Mouse (Mus musculus): ENCODE measurements at regions not wholly inside any gene's neighbourhood (a gene's known extent, or its start where the extent isn't known, plus 50 kb on each side); places are given as distances from the start of the nearest gene placed in this dataset.

DNA sequence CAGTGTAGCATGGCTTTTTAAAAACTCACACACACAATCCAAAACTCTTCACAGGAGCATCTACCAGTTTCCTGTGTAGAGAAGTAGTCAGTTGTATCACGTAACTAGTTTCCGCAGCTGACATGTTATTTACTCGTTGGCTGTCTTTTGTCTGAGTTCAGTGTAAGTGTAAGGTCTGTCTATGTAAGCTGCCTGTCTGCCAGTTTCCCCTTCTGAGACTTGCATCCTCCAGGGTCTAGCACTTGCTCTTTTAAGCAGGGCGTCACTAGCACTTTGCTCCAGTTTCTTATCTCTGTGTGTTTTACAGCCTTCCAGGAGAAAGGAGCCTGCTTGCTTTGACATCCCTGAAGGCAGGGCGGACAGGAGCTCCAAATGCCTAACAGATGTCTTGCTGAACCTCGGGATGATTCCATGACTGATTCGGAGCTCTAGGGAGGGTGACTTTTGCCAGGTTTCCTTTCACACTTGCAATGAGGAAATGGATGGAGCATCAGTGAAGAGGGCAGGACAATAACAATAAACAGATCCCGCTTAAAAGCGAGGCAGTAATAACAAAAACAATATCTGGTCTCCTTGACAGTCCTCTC, 131.2 kb upstream of the Osr1 start:
- no peak for ATAC-seq
- 71% methylated on average over 9 of the region's 9 CpGs for WGBS
- no peaks in the 10 kb centered on the region for H3K36me3 ChIP-seq (ENCODE audit: insufficient read depth, low read length)
- H3K4me1 ChIP-seq (ENCODE audit: insufficient read depth, low read length): no peaks in the 10 kb centered on the region
- TF ChIP-seq CTCF (IDR thresholded peaks at IDR 0.05; ENCODE audit: low read depth): no peak
- H3K27me3 ChIP-seq (ENCODE audit: insufficient read depth, low read length): no peaks in the 10 kb centered on the region
- H3K4me2 ChIP-seq (ENCODE audit: low read depth, low read length): no peak overlapping the region
- no peak overlapping the region for H3K4me3 ChIP-seq (ENCODE audit: low read length)
- no peak overlapping the region for H3K9ac ChIP-seq (replicated peaks; ENCODE audit: low read length)
- no peak overlapping the region for H3K27ac ChIP-seq
- no peaks in the 10 kb centered on the region for H3K9me3 ChIP-seq (ENCODE audit: low read length)
- no peak for DNase-seq (ENCODE audit: low spot score)

DNA sequence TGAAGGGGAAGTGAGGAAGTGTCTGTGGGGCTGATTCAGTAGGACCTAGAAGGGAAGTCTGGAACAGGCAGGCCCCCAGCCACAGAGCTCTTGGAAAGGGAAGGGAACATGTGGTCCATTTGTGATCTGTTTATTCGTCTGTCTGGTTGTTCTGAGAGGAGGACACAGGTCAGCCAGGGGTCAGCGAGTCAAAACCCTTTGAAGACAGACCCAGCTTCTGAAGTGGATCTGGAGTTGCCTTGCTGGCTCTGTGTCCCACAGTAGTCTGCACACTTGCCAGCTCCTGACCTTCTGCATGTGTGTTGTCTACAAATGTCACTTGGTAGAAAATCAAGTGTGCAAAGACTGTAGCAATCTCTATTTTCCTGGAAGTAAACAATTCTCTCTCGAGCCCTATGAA, 119.3 kb upstream of the Osr1 start:
- 60% methylated on average over 3 of the region's 3 CpGs for WGBS
- H3K9ac ChIP-seq (replicated peaks; ENCODE audit: low read length): no peak overlapping the region
- no peaks in the 10 kb centered on the region for H3K27me3 ChIP-seq (ENCODE audit: insufficient read depth, low read length)
- ATAC-seq (no peak), DNase-seq (ENCODE audit: low spot score) (no peak)
- no peak overlapping the region for H3K4me2 ChIP-seq (ENCODE audit: low read depth, low read length)
- H3K4me3 ChIP-seq (ENCODE audit: low read length): no peak overlapping the region
- no peak for TF ChIP-seq CTCF (IDR thresholded peaks at IDR 0.05; ENCODE audit: low read depth)
- H3K9me3 ChIP-seq (ENCODE audit: low read length): no peaks in the 10 kb centered on the region
- no peaks in the 10 kb centered on the region for H3K4me1 ChIP-seq (ENCODE audit: insufficient read depth, low read length)
- H3K36me3 ChIP-seq (ENCODE audit: insufficient read depth, low read length): no peaks in the 10 kb centered on the region
- H3K27ac ChIP-seq: no peak overlapping the region

DNA sequence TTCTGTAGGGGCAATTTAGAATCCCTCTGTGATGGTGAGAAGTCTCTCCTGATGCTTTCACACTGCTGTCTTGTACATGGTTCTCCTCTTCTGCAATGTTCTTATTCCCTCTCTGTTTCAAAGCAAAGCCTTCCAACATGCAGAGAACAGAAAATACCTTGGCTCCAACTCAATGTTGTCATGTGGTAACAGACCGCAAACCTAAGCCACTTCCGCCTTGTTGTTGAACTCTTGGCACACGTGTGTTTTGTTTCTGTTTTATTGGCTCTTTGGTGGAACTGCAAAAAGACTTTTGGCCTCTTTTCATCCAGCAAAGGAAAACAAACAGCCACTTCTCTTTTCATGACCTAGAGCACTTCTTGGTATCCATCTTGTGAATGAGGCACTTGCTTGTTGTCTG, 109.7 kb upstream of the Osr1 start:
- ATAC-seq (no peak), DNase-seq (ENCODE audit: low spot score) (no peak)
- 78% methylated on average over 3 of the region's 3 CpGs for WGBS

DNA sequence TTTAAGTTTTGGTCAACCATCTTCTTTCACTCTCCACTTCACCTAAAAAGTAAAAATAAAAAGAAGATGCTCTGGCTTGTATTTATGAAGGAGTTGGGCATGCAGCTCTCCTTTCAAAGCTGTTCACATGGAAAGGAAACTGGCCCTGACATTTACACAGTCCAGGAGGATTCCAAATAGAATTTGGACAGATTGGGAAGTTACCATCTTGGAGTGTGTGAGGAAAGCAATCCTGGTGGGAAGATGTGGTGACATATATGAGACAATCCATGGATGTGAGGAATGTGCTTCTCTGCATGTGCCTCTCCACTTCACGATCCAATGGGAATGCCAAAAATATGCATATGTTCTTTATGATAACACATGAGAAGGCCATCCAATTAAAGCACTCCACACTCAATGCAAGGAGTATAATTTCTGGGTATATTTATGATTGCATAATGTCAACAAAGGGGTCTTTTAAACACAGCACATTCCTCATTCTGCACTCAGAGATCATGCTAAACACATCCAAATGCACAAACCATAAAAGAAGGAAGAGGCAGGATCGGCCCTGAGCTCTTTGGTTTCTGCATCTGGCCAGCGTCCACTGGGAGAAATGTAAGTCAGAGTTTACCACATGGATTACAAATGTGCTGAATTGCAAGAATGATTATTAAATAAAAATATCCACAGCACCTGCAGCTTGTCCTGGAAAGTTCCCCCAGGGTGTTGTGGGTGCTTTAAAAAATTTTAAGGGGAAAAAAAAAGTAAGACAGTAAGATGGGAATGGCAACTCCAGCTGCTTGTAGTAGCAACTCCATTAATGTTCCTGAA, 100.1 kb upstream of the Osr1 start:
- Histone ChIP-seq H3K4me2 (ENCODE audit: low read depth, low read length) (no peak overlapping the region), H3K4me1 (ENCODE audit: insufficient read depth, low read length) (no peaks in the 10 kb centered on the region), H3K27ac (no peak overlapping the region), H3K27me3 (ENCODE audit: insufficient read depth, low read length) (no peaks in the 10 kb centered on the region), H3K9me3 (ENCODE audit: low read length) (no peaks in the 10 kb centered on the region), H3K9ac (replicated peaks; ENCODE audit: low read length) (no peak overlapping the region), H3K36me3 (ENCODE audit: insufficient read depth, low read length) (no peaks in the 10 kb centered on the region), H3K4me3 (ENCODE audit: low read length) (no peak overlapping the region)
- TF ChIP-seq CTCF (IDR thresholded peaks at IDR 0.05; ENCODE audit: low read depth): no peak
- ATAC-seq: no peak
- WGBS: 79% methylated on average over 3 of the region's 3 CpGs
- DNase-seq (ENCODE audit: low spot score): no peak

More for the DNA sequence above, 109.7 kb upstream of the Osr1 start:
- Histone ChIP-seq H3K27me3 (ENCODE audit: insufficient read depth, low read length) (no peaks in the 10 kb centered on the region), H3K9me3 (ENCODE audit: low read length) (no peaks in the 10 kb centered on the region), H3K4me3 (ENCODE audit: low read length) (no peak overlapping the region), H3K27ac (no peak overlapping the region), H3K36me3 (ENCODE audit: insufficient read depth, low read length) (no peaks in the 10 kb centered on the region), H3K9ac (replicated peaks; ENCODE audit: low read length) (no peak overlapping the region), H3K4me1 (ENCODE audit: insufficient read depth, low read length) (no peaks in the 10 kb centered on the region), H3K4me2 (ENCODE audit: low read depth, low read length) (no peak overlapping the region)
- no peak for TF ChIP-seq CTCF (IDR thresholded peaks at IDR 0.05; ENCODE audit: low read depth)

DNA sequence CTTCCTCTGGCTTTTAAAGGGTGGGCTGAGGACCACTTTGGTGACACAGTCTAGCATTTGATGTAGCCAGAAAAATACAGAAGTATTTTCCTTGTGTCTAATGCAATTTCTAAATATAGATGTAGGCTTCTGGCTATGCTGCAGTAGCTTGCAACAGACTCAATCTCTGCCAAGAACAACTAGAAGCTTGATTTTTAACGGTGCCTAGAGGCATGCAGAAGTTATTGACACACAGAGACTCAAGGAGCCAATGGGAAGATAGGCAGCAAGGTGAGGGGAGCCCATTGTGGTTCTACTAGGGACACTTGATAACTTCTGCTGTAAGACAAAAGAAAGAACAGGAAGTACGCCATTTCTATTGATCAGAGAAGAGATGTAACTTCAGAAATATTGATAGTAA, 94.1 kb upstream of the Osr1 start:
- TF ChIP-seq CTCF (IDR thresholded peaks at IDR 0.05; ENCODE audit: low read depth): no peak
- Histone ChIP-seq H3K4me2 (ENCODE audit: low read depth, low read length) (no peak overlapping the region), H3K9ac (replicated peaks; ENCODE audit: low read length) (no peak overlapping the region), H3K27me3 (ENCODE audit: insufficient read depth, low read length) (no peaks in the 10 kb centered on the region), H3K27ac (no peak overlapping the region), H3K4me1 (ENCODE audit: insufficient read depth, low read length) (no peaks in the 10 kb centered on the region), H3K9me3 (ENCODE audit: low read length) (no peaks in the 10 kb centered on the region), H3K36me3 (ENCODE audit: insufficient read depth, low read length) (no peaks in the 10 kb centered on the region), H3K4me3 (ENCODE audit: low read length) (no peak overlapping the region)
- ATAC-seq (no peak), DNase-seq (ENCODE audit: low spot score) (no peak)
- WGBS: 79% methylated on average over 2 of the region's 2 CpGs

DNA sequence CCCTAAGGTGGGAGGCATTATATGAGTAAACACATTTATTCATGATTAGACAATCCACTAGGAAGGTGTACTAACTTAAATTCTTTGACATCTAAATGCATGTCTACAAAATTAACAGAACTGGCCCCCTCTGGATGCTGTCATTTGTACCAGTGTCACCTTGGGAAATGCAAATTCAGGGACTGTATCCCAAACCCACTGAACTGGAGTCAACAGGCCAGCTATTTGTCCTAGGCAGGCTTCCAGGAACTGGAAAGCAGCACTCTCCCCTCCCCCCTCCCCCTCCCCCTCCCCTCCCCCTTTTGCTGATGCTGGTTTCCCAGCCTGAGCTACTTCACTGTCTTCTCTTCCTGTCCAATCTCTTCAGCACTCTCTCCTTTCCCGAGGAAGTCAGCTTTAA, 91.7 kb upstream of the Osr1 start:
- no peak for DNase-seq (ENCODE audit: low spot score)
- no peak overlapping the region for H3K27ac ChIP-seq
- no peaks in the 10 kb centered on the region for H3K4me1 ChIP-seq (ENCODE audit: insufficient read depth, low read length)
- no peaks in the 10 kb centered on the region for H3K27me3 ChIP-seq (ENCODE audit: insufficient read depth, low read length)
- H3K9ac ChIP-seq (replicated peaks; ENCODE audit: low read length): no peak overlapping the region
- ATAC-seq: no peak
- no peak for TF ChIP-seq CTCF (IDR thresholded peaks at IDR 0.05; ENCODE audit: low read depth)
- H3K9me3 ChIP-seq (ENCODE audit: low read length): no peaks in the 10 kb centered on the region
- H3K4me2 ChIP-seq (ENCODE audit: low read depth, low read length): no peak overlapping the region
- H3K36me3 ChIP-seq (ENCODE audit: insufficient read depth, low read length): no peaks in the 10 kb centered on the region
- no peak overlapping the region for H3K4me3 ChIP-seq (ENCODE audit: low read length)
- WGBS: 75% methylated on average over 1 of the region's 1 CpGs

All from hindbrain, postnatal 0 days (tissue).